ENCODE assay signal across 23 mouse cellular contexts in genomic region chr5:142435736-142436135, GRCm38 (mm10).
"Had no signal": no experiment of that assay in that cellular context is flagged by ENCODE, and none has a peak within 500 bp of the region (broad histone marks: within the 10 kb centered on the region; RNA-seq: fewer than 3 reads in every experiment).

No protein-coding gene starts in this region.

- DNase-seq: kidney, adult 11 months; kidney, adult 8-10 months; kidney, postnatal 14 days; kidney, postnatal 4 days; layer of hippocampus, adult 9-11 months; liver, postnatal 0 days; lung, embryonic 14.5 days; retina, postnatal 1 day; right cerebral cortex, postnatal 25 days; spleen, adult 18-20 months had no signal

- H3K27ac ChIP-seq: hindbrain, postnatal 0 days; kidney, embryonic 15.5 days; liver, embryonic 14.5 days; macrophage; midbrain, embryonic 12.5 days; midbrain, embryonic 15.5 days; neural tube, embryonic 13.5 days; stomach, embryonic 15.5 days had no signal

- H3K27me3 ChIP-seq: kidney, embryonic 15.5 days; midbrain, embryonic 12.5 days; midbrain, embryonic 15.5 days; neural tube, embryonic 13.5 days; stomach, embryonic 15.5 days had no signal

- ATAC-seq: hindbrain, postnatal 0 days; inflammation-experienced regulatory T-cells, adult 6 months; liver, postnatal 0 days; lung, postnatal 0 days; midbrain, embryonic 15.5 days had no signal

- H3K9ac ChIP-seq: kidney, embryonic 15.5 days; liver, embryonic 14.5 days; liver, postnatal 0 days; lung, embryonic 14.5 days; midbrain, embryonic 12.5 days; midbrain, embryonic 15.5 days; neural tube, embryonic 13.5 days; stomach, embryonic 15.5 days had no signal

- H3K9me3 ChIP-seq: kidney, embryonic 15.5 days; midbrain, embryonic 12.5 days; midbrain, embryonic 15.5 days; neural tube, embryonic 13.5 days; stomach, embryonic 15.5 days had no signal

- H3K4me3 ChIP-seq: kidney, embryonic 15.5 days; left cerebral cortex, adult 2 months; midbrain, embryonic 12.5 days; midbrain, embryonic 15.5 days; myocyte; neural tube, embryonic 13.5 days; stomach, embryonic 15.5 days had no signal

- H3K4me2 ChIP-seq: kidney, embryonic 15.5 days; liver, embryonic 11.5 days; lung, embryonic 14.5 days; midbrain, embryonic 12.5 days; midbrain, embryonic 15.5 days; neural tube, embryonic 13.5 days; stomach, embryonic 15.5 days had no signal
